Mouse (Mus musculus): Measurements from ENCODE around the gene Tmem247.

The Tmem247 gene

GRCm38 (mm10) chr17:86962894-86963585 is 45.9 kb downstream of the Tmem247 start, which contains the start of gene Rhoq:
Rhoq (plus strand) TSS chr17:86963082.
- in situ Hi-C loops (cut with MboI), result no loop called here

- in situ Hi-C loops (cut with MboI), result no loop called here
Observed at GRCm38 (mm10) chr17:86963586-86963902, 46.4 kb downstream of the Tmem247 start.

- in situ Hi-C loops (cut with MboI), result no loop called here
Observed at GRCm38 (mm10) chr17:86964041-86964440, 46.9 kb downstream of the Tmem247 start.

- in situ Hi-C loops (cut with MboI), result no loop called here
Observed at GRCm38 (mm10) chr17:86964502-86964901, 47.4 kb downstream of the Tmem247 start.

GRCm38 (mm10) chr17:86965121-86965520 is 48.0 kb downstream of the Tmem247 start:
- in situ Hi-C loops (cut with MboI), result no loop called here

GRCm38 (mm10) chr17:86966040-86966439 is 48.9 kb downstream of the Tmem247 start:
- in situ Hi-C loops (cut with MboI), result no loop called here

- in situ Hi-C loops (cut with MboI), result no loop called here
Observed at GRCm38 (mm10) chr17:86967048-86967447, 49.9 kb downstream of the Tmem247 start.

- in situ Hi-C loops (cut with MboI), result no loop called here
Observed at GRCm38 (mm10) chr17:86967536-86968525, 50.7 kb downstream of the Tmem247 start.

GRCm38 (mm10) chr17:86968581-86968980 is 51.4 kb downstream of the Tmem247 start:
- in situ Hi-C loops (cut with MboI), result no loop called here

GRCm38 (mm10) chr17:86969582-86969981 is 52.4 kb downstream of the Tmem247 start:
- in situ Hi-C loops (cut with MboI), result no loop called here

GRCm38 (mm10) chr17:86970026-86970750 is 53.0 kb downstream of the Tmem247 start:
- in situ Hi-C loops (cut with MboI), result no loop called here

- in situ Hi-C loops (cut with MboI), result no loop called here
Observed at GRCm38 (mm10) chr17:86971036-86971435, 53.9 kb downstream of the Tmem247 start.

- in situ Hi-C loops (cut with MboI), result no loop called here
Observed at GRCm38 (mm10) chr17:86971860-86972259, 54.7 kb downstream of the Tmem247 start.
